Comparison of ENCODE assay signal across 8 mouse cellular contexts in the genomic region with DNA sequence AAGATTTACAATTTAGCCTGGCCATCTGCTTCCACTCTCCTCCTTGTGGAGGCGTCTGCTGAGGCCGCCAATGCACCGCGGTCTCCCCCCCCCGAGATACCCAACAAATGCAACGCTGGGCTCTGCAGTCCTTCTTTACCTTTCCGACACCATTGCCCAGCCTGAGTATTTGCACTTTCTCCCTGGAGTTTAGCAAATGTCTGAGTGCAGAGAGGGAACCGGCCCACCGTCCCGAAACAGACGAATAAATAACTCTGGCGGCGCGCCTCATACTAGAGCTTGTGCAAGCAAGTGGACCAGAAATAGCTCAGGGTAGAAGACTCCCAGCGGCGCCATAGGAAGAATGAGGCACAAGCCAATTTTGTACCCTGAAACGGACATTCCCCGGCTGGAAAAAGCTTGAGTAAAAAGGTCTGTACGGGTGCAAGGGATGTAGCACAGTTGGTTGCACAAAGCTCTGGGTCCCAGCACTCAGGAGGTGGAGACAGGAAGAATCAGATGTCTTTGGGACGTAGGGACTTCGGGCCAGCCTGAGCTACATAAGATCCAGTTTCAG. TPM values are rescaled to one million over a fixed set of nuclear protein-coding genes. Genes with fewer than 3 reads are reported as not detected.
DNase-seq lines count a peak whose midpoint lies in the region; ATAC-seq lines count a peak whose summit lies in the region.

No protein-coding gene starts in this region.

- peak; percentile 37; the same call in 1 of the 2 replicates for ATAC-seq in hindbrain, embryonic 14.5 days (ENCODE audit: low FRiP score)
- peak; percentile 11; the same call in 1 of the 2 replicates for ATAC-seq in megakaryocyte, adult 5-6 weeks (ENCODE audit: poor library complexity, severe bottlenecking)

- DNase-seq in layer of hippocampus, adult 11-12 months (ENCODE audit: low spot score) = peak; percentile 67
- no peak for DNase-seq in layer of hippocampus, adult 9-10 months (ENCODE audit: low spot score)
- DNase-seq in cerebellum, postnatal 36 days = peak; percentile 65 to 71
- peak; percentile 78 for DNase-seq in gastrocnemius, adult 18-20 months (ENCODE audit: low spot score)
- DNase-seq in hindbrain, embryonic 14.5 days (ENCODE audit: low spot score) = no peak
- DNase-seq in left cerebral cortex, postnatal 25 days (ENCODE audit: low spot score in 2 of 2) = peak; percentile 60 to 70
- peak; percentile 58 for DNase-seq in right cerebral cortex, postnatal 14 days

- peak overlapping the region; percentile 48 for H3K9ac ChIP-seq in hindbrain, embryonic 14.5 days

- no peaks in the 10 kb centered on the region for H3K9me3 ChIP-seq in hindbrain, embryonic 14.5 days (ENCODE audit: control insufficient read depth, low read length)

- peak overlapping the region; percentile 78 for H3K4me2 ChIP-seq in hindbrain, embryonic 14.5 days (replicated peaks)

- intact Hi-C loops in left cerebral cortex, postnatal 25 days (cut with DNase I) = loop anchor here (2.0 kb wide), 1 partner anchor 26 kb away; a partner anchor contains a TSS

- peaks cover 16% of the 10 kb centered on the region for H3K4me1 ChIP-seq in hindbrain, embryonic 14.5 days (replicated peaks; ENCODE audit: control insufficient read depth, insufficient read depth, low read length)

- H3K36me3 ChIP-seq in hindbrain, embryonic 14.5 days (replicated peaks; ENCODE audit: control insufficient read depth, insufficient read depth) = no peaks in the 10 kb centered on the region

- H3K4me3 ChIP-seq in hindbrain, embryonic 14.5 days (replicated peaks; ENCODE audit: low read length) = peak overlapping the region; percentile 49

- WGBS in hindbrain, embryonic 14.5 days = 2% methylated on average over 21 of the region's 21 CpGs

- H3K27ac ChIP-seq in hindbrain, embryonic 14.5 days = peak overlapping the region; percentile 69

- H3K27me3 ChIP-seq in hindbrain, embryonic 14.5 days (ENCODE audit: control insufficient read depth, insufficient read depth, low read length) = no peaks in the 10 kb centered on the region

RNA-seq across cellular contexts. Expression of a gene that starts 0.7 kb away (rescaled TPM):
- 10 to 100 TPM in 1 of 2 experiments, 1 to 10 TPM in 1; 9.0 to 28.2 TPM for total RNA-seq in gastrocnemius, adult 18-20 months (2021)
- 5.8 and 6.1 TPM in 2 replicates for polyA plus RNA-seq in hindbrain, embryonic 14.5 days (2014; fragmentation: Nextera tagmentation; extraction: Ambion mirVana)
- 10 to 100 TPM; 22.9 to 24.0 TPM for total RNA-seq in left cerebral cortex, postnatal 25 days (2021)
- 3.4 and 5.8 TPM in 2 replicates for total RNA-seq in megakaryocyte, adult 5-6 weeks (2015)
- total RNA-seq in megakaryocyte, adult 5-6 weeks (2017) = 0.99 and 2.0 TPM in 2 replicates

RNA-seq across cellular contexts. Expression of a gene that starts 5.2 kb away (rescaled TPM):
- 100 to 1,000 TPM; 150 to 187 TPM for total RNA-seq in gastrocnemius, adult 18-20 months (2021)
- 825 and 884 TPM in 2 replicates for polyA plus RNA-seq in hindbrain, embryonic 14.5 days (2014; fragmentation: Nextera tagmentation; extraction: Ambion mirVana)
- total RNA-seq in left cerebral cortex, postnatal 25 days (2021) = 100 to 1,000 TPM; 616 to 641 TPM
- 1,624 and 1,690 TPM in 2 replicates for total RNA-seq in megakaryocyte, adult 5-6 weeks (2015)
- total RNA-seq in megakaryocyte, adult 5-6 weeks (2017) = 1,921 and 2,467 TPM in 2 replicates

RNA-seq across cellular contexts. Expression of a gene that starts 26.5 kb away (rescaled TPM):
- total RNA-seq in gastrocnemius, adult 18-20 months (2021) = 10 to 100 TPM; 12.3 to 15.3 TPM
- 13.7 and 14.5 TPM in 2 replicates for polyA plus RNA-seq in hindbrain, embryonic 14.5 days (2014; fragmentation: Nextera tagmentation; extraction: Ambion mirVana)
- total RNA-seq in left cerebral cortex, postnatal 25 days (2021) = 1 to 10 TPM; 7.9 to 8.0 TPM
- 125 and 127 TPM in 2 replicates for total RNA-seq in megakaryocyte, adult 5-6 weeks (2015)
- 266 and 267 TPM in 2 replicates for total RNA-seq in megakaryocyte, adult 5-6 weeks (2017)

RNA-seq across cellular contexts. Expression of a gene that starts 40.1 kb away (rescaled TPM):
- total RNA-seq in gastrocnemius, adult 18-20 months (2021) = 10 to 100 TPM; 44.1 to 49.5 TPM
- polyA plus RNA-seq in hindbrain, embryonic 14.5 days (2014; fragmentation: Nextera tagmentation; extraction: Ambion mirVana) = 184 and 191 TPM in 2 replicates
- 100 to 1,000 TPM; 228 to 232 TPM for total RNA-seq in left cerebral cortex, postnatal 25 days (2021)
- total RNA-seq in megakaryocyte, adult 5-6 weeks (2015) = 73.1 and 82.3 TPM in 2 replicates
- 63.1 and 78.4 TPM in 2 replicates for total RNA-seq in megakaryocyte, adult 5-6 weeks (2017)

RNA-seq across cellular contexts. Expression of a gene that starts 48.4 kb away (rescaled TPM):
- 1 to 10 TPM; 4.6 to 8.3 TPM for total RNA-seq in gastrocnemius, adult 18-20 months (2021)
- 14.5 and 16.3 TPM in 2 replicates for polyA plus RNA-seq in hindbrain, embryonic 14.5 days (2014; fragmentation: Nextera tagmentation; extraction: Ambion mirVana)
- 10 to 100 TPM; 13.2 to 13.5 TPM for total RNA-seq in left cerebral cortex, postnatal 25 days (2021)
- 6.0 and 8.1 TPM in 2 replicates for total RNA-seq in megakaryocyte, adult 5-6 weeks (2015)
- 12.9 and 14.5 TPM in 2 replicates for total RNA-seq in megakaryocyte, adult 5-6 weeks (2017)

Comparison
In these comparisons a context has a peak if more than half of its experiments do, and no peak if none do; other contexts are left out.
1. DNase-seq: peak in layer of hippocampus, adult 11-12 months (single experiment), cerebellum, postnatal 36 days (2 of 2), gastrocnemius, adult 18-20 months (single experiment), left cerebral cortex, postnatal 25 days (2 of 2) and right cerebral cortex, postnatal 14 days (single experiment); none in layer of hippocampus, adult 9-10 months (single experiment) and hindbrain, embryonic 14.5 days (single experiment).
2. RNA of a gene that starts 26.5 kb away (total RNA-seq): 125 to 267 TPM in megakaryocyte, adult 5-6 weeks; 12.3 to 15.3 TPM in gastrocnemius, adult 18-20 months and 7.9 to 8.0 TPM in left cerebral cortex, postnatal 25 days; every median in the first group is over 4 times any median in the second.